Mouse (Mus musculus) stomach, embryonic 14.5 days (tissue): ENCODE results near the gene Armc9. TPM values are rescaled to one million over a fixed set of nuclear protein-coding genes. Genes with fewer than 3 reads are reported as not detected.

Source experiments
- ATAC-seq: fragments of 200-750 bp; cut with Nextera tagmentation; 2 replicates; pipeline ENCODE4 v1.8.0; 2017; ENCODE audit warnings: low read depth, moderate TSS enrichment; ENCODE audit not compliant: insufficient number of reproducible peaks, insufficient read depth, low FRiP score
- H3K27ac ChIP-seq: fragments of 300-500 bp; sonication (generic); 2 replicates; pipeline ENCODE4 v1.5.1; 2014; ENCODE audit warnings: mild to moderate bottlenecking, low read length, moderate library complexity, mixed read lengths
- H3K27me3 ChIP-seq: fragments of 300-500 bp; sonication (generic); 2 replicates; pipeline ENCODE4 v1.6.1; 2014; ENCODE audit warnings: low read length, control low read depth, mixed read lengths; ENCODE audit not compliant: control insufficient read depth, insufficient read depth
- H3K36me3 ChIP-seq: fragments of 300-500 bp; sonication (generic); 2 replicates; pipeline ENCODE4 v1.6.1; 2014; ENCODE audit warnings: mild to moderate bottlenecking, control low read depth, low read length, moderate library complexity, mixed read lengths; ENCODE audit not compliant: control insufficient read depth, insufficient read depth
- H3K4me1 ChIP-seq: fragments of 300-500 bp; sonication (generic); 2 replicates; pipeline ENCODE4 v1.6.1; 2014; ENCODE audit warnings: low read length, control low read depth, mixed read lengths; ENCODE audit not compliant: control insufficient read depth, insufficient read depth
- H3K4me2 ChIP-seq: fragments of 300-500 bp; sonication (generic); replicated peaks from 2 replicates; pipeline ENCODE4 v1.6.1; 2014; ENCODE audit warnings: low read depth, low read length, control low read depth
- H3K4me3 ChIP-seq: fragments of 300-500 bp; sonication (generic); 2 replicates; pipeline ENCODE4 v1.5.1; 2014; ENCODE audit warnings: low read depth, low read length, control low read depth
- H3K9ac ChIP-seq: fragments of 300-500 bp; sonication (generic); replicated peaks from 2 replicates; pipeline ENCODE4 v1.6.1; 2014; ENCODE audit warnings: low read depth, mild to moderate bottlenecking, control low read depth, low read length, moderate library complexity, mixed read lengths
- H3K9me3 ChIP-seq: fragments of 300-500 bp; sonication (generic); 2 replicates; pipeline ENCODE4 v1.6.1; 2016; ENCODE audit warnings: low read depth, low read length, control low read depth; ENCODE audit not compliant: control insufficient read depth
- WGBS: fragments of 180-500 bp; shearing (Covaris S2); extraction: QIAGEN DNeasy Blood & Tissue Kit; methylation state at CpG from one replicate; pipeline ENCODE4 v1.1.7; 2014; 5-methylcytosine and 5-hydroxymethylcytosine counted together
- polyA plus RNA-seq: library from polyadenylated mRNA; unstranded; fragments of >200 nt; fragmentation: Nextera tagmentation; extraction: Ambion mirVana; gene quantifications from 2 replicates; pipeline ENCODE4 v1.2.1, GENCODE M21; 2014

Armc9 gene
- polyA plus RNA-seq, 1 experiment from 2014 or later = 30.1 TPM

GRCm38 (mm10) chr1:86284101-86284500 is 129.5 kb downstream of the Armc9 start:
- H3K9me3 ChIP-seq = no peaks in the 10 kb centered on the region
- no peaks in the 10 kb centered on the region for H3K36me3 ChIP-seq
- no peak overlapping the region for H3K4me2 ChIP-seq
- no peak for ATAC-seq
- WGBS = 90% methylated on average over 5 of the region's 5 CpGs
- no peaks in the 10 kb centered on the region for H3K4me1 ChIP-seq
- H3K27me3 ChIP-seq = no peaks in the 10 kb centered on the region
- no peak overlapping the region for H3K9ac ChIP-seq
- H3K27ac ChIP-seq = no peak overlapping the region
- no peak overlapping the region for H3K4me3 ChIP-seq

GRCm38 (mm10) chr1:86285295-86285694 is 130.7 kb downstream of the Armc9 start:
- Histone ChIP-seq H3K9me3 (no peaks in the 10 kb centered on the region), H3K27me3 (no peaks in the 10 kb centered on the region), H3K27ac (no peak overlapping the region), H3K4me3 (no peak overlapping the region), H3K4me2 (no peak overlapping the region), H3K36me3 (no peaks in the 10 kb centered on the region), H3K9ac (no peak overlapping the region), H3K4me1 (no peaks in the 10 kb centered on the region)
- ATAC-seq = no peak
- 75% methylated on average over 6 of the region's 6 CpGs for WGBS

- no peak for ATAC-seq
- no peaks in the 10 kb centered on the region for H3K9me3 ChIP-seq
- WGBS = 69% methylated on average over 4 of the region's 4 CpGs
Observed at GRCm38 (mm10) chr1:86287473-86287872, 132.9 kb downstream of the Armc9 start.

GRCm38 (mm10) chr1:86290452-86290851 is 135.9 kb downstream of the Armc9 start:
- ATAC-seq = no peak
- H3K27ac ChIP-seq = no peak overlapping the region
- no peaks in the 10 kb centered on the region for H3K36me3 ChIP-seq
- no peaks in the 10 kb centered on the region for H3K9me3 ChIP-seq
- H3K27me3 ChIP-seq = no peaks in the 10 kb centered on the region
- H3K9ac ChIP-seq = no peak overlapping the region
- no peak overlapping the region for H3K4me2 ChIP-seq
- WGBS = 59% methylated on average over 3 of the region's 3 CpGs
- H3K4me1 ChIP-seq = no peaks in the 10 kb centered on the region; the same call in 1 of the 2 replicates
- no peak overlapping the region for H3K4me3 ChIP-seq

More at GRCm38 (mm10) chr1:86287473-86287872, 132.9 kb downstream of the Armc9 start:
- Histone ChIP-seq H3K4me1 (no peaks in the 10 kb centered on the region), H3K36me3 (no peaks in the 10 kb centered on the region), H3K9ac (no peak overlapping the region), H3K4me2 (no peak overlapping the region), H3K27ac (no peak overlapping the region), H3K27me3 (no peaks in the 10 kb centered on the region), H3K4me3 (no peak overlapping the region)

GRCm38 (mm10) chr1:86293091-86293490 is 138.5 kb downstream of the Armc9 start:
- no peak for ATAC-seq
- Histone ChIP-seq H3K4me2 (no peak overlapping the region), H3K4me1 (no peaks in the 10 kb centered on the region; the same call in 1 of the 2 replicates), H3K4me3 (no peak overlapping the region), H3K36me3 (no peaks in the 10 kb centered on the region), H3K27me3 (no peaks in the 10 kb centered on the region), H3K9ac (no peak overlapping the region), H3K9me3 (no peaks in the 10 kb centered on the region), H3K27ac (no peak overlapping the region)
- WGBS = 86% methylated on average over 3 of the region's 3 CpGs

GRCm38 (mm10) chr1:86293868-86294267 is 139.3 kb downstream of the Armc9 start:
- ATAC-seq = no peak
- no peaks in the 10 kb centered on the region for H3K9me3 ChIP-seq
- H3K4me2 ChIP-seq = no peak overlapping the region
- 87% methylated on average over 5 of the region's 5 CpGs for WGBS
- no peak overlapping the region for H3K9ac ChIP-seq
- H3K36me3 ChIP-seq = no peaks in the 10 kb centered on the region
- H3K27ac ChIP-seq = no peak overlapping the region
- no peak overlapping the region for H3K4me3 ChIP-seq
- no peaks in the 10 kb centered on the region; the same call in 1 of the 2 replicates for H3K4me1 ChIP-seq
- H3K27me3 ChIP-seq = no peaks in the 10 kb centered on the region

- ATAC-seq = peak; percentile 66; the same call in 1 of the 2 replicates
- H3K4me2 ChIP-seq = no peak overlapping the region
- WGBS = 32% methylated on average over 4 of the region's 4 CpGs
- no peaks in the 10 kb centered on the region; the same call in 1 of the 2 replicates for H3K4me1 ChIP-seq
- H3K27me3 ChIP-seq = no peaks in the 10 kb centered on the region
- no peaks in the 10 kb centered on the region for H3K36me3 ChIP-seq
- no peak overlapping the region for H3K4me3 ChIP-seq
- H3K27ac ChIP-seq = no peak overlapping the region
- H3K9ac ChIP-seq = no peak overlapping the region
- no peaks in the 10 kb centered on the region for H3K9me3 ChIP-seq
Observed at GRCm38 (mm10) chr1:86294472-86294871, 139.9 kb downstream of the Armc9 start.

- H3K9ac ChIP-seq = no peak overlapping the region
- no peaks in the 10 kb centered on the region for H3K36me3 ChIP-seq
- H3K9me3 ChIP-seq = no peaks in the 10 kb centered on the region
- 0 out of 2 replicates have a peak, but pooled peaks cover 7% of the 10 kb centered on the region for H3K4me1 ChIP-seq
- no peak overlapping the region for H3K4me3 ChIP-seq
- peaks cover 8% of the 10 kb centered on the region; the same call in 1 of the 2 replicates for H3K27me3 ChIP-seq
- ATAC-seq = no peak
- H3K4me2 ChIP-seq = no peak overlapping the region
- 52% methylated on average over 2 of the region's 2 CpGs for WGBS
- H3K27ac ChIP-seq = no peak overlapping the region
Observed at GRCm38 (mm10) chr1:86300093-86300492, 145.5 kb downstream of the Armc9 start.

GRCm38 (mm10) chr1:86300731-86301130 is 146.2 kb downstream of the Armc9 start:
- WGBS = 50% methylated on average over 7 of the region's 7 CpGs
- Histone ChIP-seq H3K4me1 (0 out of 2 replicates have a peak, but pooled peaks cover 7% of the 10 kb centered on the region), H3K9ac (no peak overlapping the region), H3K4me3 (no peak overlapping the region), H3K27me3 (peaks cover 8% of the 10 kb centered on the region; the same call in 1 of the 2 replicates), H3K9me3 (no peaks in the 10 kb centered on the region), H3K36me3 (no peaks in the 10 kb centered on the region), H3K27ac (no peak overlapping the region), H3K4me2 (no peak overlapping the region)
- no peak for ATAC-seq
